Mouse (Mus musculus) CH12.LX (cell line): Measurements from ENCODE around the gene Mgat3. TPM values are rescaled to one million over a fixed set of nuclear protein-coding genes. Genes with fewer than 3 reads are reported as not detected.

Experiments used
- DNase-seq: peaks from one replicate; pipeline ENCODE4 v3.0.0-alpha.2; 2013; ENCODE audit errors: extremely low read depth
- H3K27ac ChIP-seq: 2 replicates; pipeline ENCODE4 v1.5.1; 2012; ENCODE audit warnings: low read depth, mild to moderate bottlenecking, control low read depth, moderate library complexity; ENCODE audit not compliant: insufficient read depth
- H3K27me3 ChIP-seq: replicated peaks from 2 replicates; pipeline ENCODE3; 2012; ENCODE audit warnings: inconsistent platforms
- H3K36me3 ChIP-seq, 2 experiments: replicated peaks in 1 of 2; 2 replicates each; pipeline versions ENCODE3 to v1.6.1; 2012; ENCODE audit warnings: inconsistent platforms in 1 of 2, low read length in 1 of 2, mild to moderate bottlenecking in 1 of 2, mixed read lengths in 1 of 2, moderate library complexity in 1 of 2; ENCODE audit not compliant: control insufficient read depth in 1 of 2, insufficient read depth in 1 of 2
- H3K4me1 ChIP-seq, 2 experiments: 2 replicates each; pipeline ENCODE4 v1.6.1; 2012; ENCODE audit warnings: inconsistent platforms in 1 of 2, moderate library complexity in 1 of 2; ENCODE audit not compliant: insufficient read depth in 2 of 2, control insufficient read depth in 1 of 2
- H3K4me2 ChIP-seq: 2 replicates; pipeline ENCODE4 v1.6.1; 2012; ENCODE audit warnings: low read depth, mild to moderate bottlenecking, control low read depth; ENCODE audit not compliant: poor library complexity, insufficient read depth, severe bottlenecking
- H3K4me3 ChIP-seq, 3 experiments: fragments of 150-350 bp in 1 of 3; sonication (generic) in 1 of 3; replicated peaks in 1 of 3; 2 replicates each; pipeline versions ENCODE3 to v1.5.1; 2011 to 2012; ENCODE audit warnings: low read depth in 2 of 3, low read length in 2 of 3, mild to moderate bottlenecking in 2 of 3, moderate library complexity in 2 of 3, control low read depth in 1 of 3, improper control_type of control experiment in 1 of 3, inconsistent platforms in 1 of 3, mixed read lengths in 1 of 3; ENCODE audit not compliant: poor library complexity in 1 of 3
- H3K79me2 ChIP-seq: replicated peaks from 2 replicates; pipeline ENCODE4 v1.6.1; 2012; ENCODE audit warnings: mild to moderate bottlenecking, moderate library complexity; ENCODE audit not compliant: control insufficient read depth, poor library complexity, insufficient read depth, severe bottlenecking; ENCODE audit errors: extremely low read depth
- H3K9ac ChIP-seq: 2 replicates; pipeline ENCODE4 v1.6.1; 2012; ENCODE audit warnings: low read depth, mild to moderate bottlenecking, control low read depth, moderate library complexity; ENCODE audit not compliant: insufficient read depth
- H3K9me3 ChIP-seq: replicated peaks from 2 replicates; pipeline ENCODE3; 2012; ENCODE audit warnings: low read length, inconsistent platforms, mixed read lengths
- CHD1 ChIP-seq: IDR thresholded peaks from 2 replicates; pipeline ENCODE4 v1.6.1; 2012; ENCODE audit warnings: low read depth, low read length, improper control_type of control experiment, inconsistent platforms
- CTCF ChIP-seq, 2 experiments: IDR thresholded peaks in 1 of 2; conservative IDR thresholded peaks in 1 of 2; 2 replicates each; pipeline ENCODE4 v1.5.1; 2011 to 2012; ENCODE audit warnings: low read depth in 2 of 2, low read length in 2 of 2, improper control_type of control experiment in 1 of 2, inconsistent platforms in 1 of 2, mild to moderate bottlenecking in 1 of 2, moderate library complexity in 1 of 2
- E2F4 ChIP-seq: IDR thresholded peaks from 2 replicates; pipeline ENCODE4 v1.6.1; 2011; ENCODE audit warnings: low read depth, low read length, improper control_type of control experiment; ENCODE audit not compliant: insufficient replicate concordance
- EP300 ChIP-seq: IDR thresholded peaks from 2 replicates; pipeline ENCODE4 v1.6.1; 2011; ENCODE audit warnings: low read length, improper control_type of control experiment
- GABPA ChIP-seq: IDR thresholded peaks from 2 replicates; pipeline ENCODE4 v1.6.1; 2012; ENCODE audit warnings: low read depth, low read length, improper control_type of control experiment, inconsistent platforms; ENCODE audit not compliant: insufficient replicate concordance
- HCFC1 ChIP-seq: IDR thresholded peaks from 2 replicates; pipeline ENCODE4 v1.6.1; 2012; ENCODE audit warnings: low read depth, mild to moderate bottlenecking, inconsistent platforms, low read length, improper control_type of control experiment
- IRF4 ChIP-seq: IDR thresholded peaks from 2 replicates; pipeline ENCODE4 v1.6.1; 2014; ENCODE audit warnings: low read depth, mild to moderate bottlenecking, inconsistent platforms, low read length, improper control_type of control experiment
- MAX ChIP-seq: IDR thresholded peaks from 2 replicates; pipeline ENCODE4 v1.6.1; 2011; ENCODE audit warnings: low read length, improper control_type of control experiment
- MXI1 ChIP-seq: IDR thresholded peaks from 2 replicates; pipeline ENCODE4 v1.6.1; 2011; ENCODE audit warnings: mild to moderate bottlenecking, low read depth, low read length, improper control_type of control experiment
- MYC ChIP-seq: IDR thresholded peaks from 2 replicates; pipeline ENCODE4 v1.6.1; 2011; ENCODE audit warnings: low read depth, mild to moderate bottlenecking, improper control_type of control experiment, low read length
- NELFE ChIP-seq: IDR thresholded peaks from 2 replicates; pipeline ENCODE4 v1.6.1; 2011; ENCODE audit warnings: low read depth, low read length, improper control_type of control experiment
- POLR2A ChIP-seq: IDR thresholded peaks from 2 replicates; pipeline ENCODE4 v1.6.1; 2011; ENCODE audit warnings: low read depth, mild to moderate bottlenecking, improper control_type of control experiment, low read length
- POLR2AphosphoS2 ChIP-seq: IDR thresholded peaks from 2 replicates; pipeline ENCODE4 v1.6.1; 2011; ENCODE audit warnings: low read depth, low read length, improper control_type of control experiment
- RAD21 ChIP-seq: IDR thresholded peaks from 2 replicates; pipeline ENCODE4 v1.6.1; 2011; ENCODE audit warnings: low read depth, mild to moderate bottlenecking, low read length, improper control_type of control experiment, moderate library complexity
- RCOR1 ChIP-seq: conservative IDR thresholded peaks from 2 replicates; pipeline ENCODE4 v1.6.1; 2012; ENCODE audit warnings: low read depth, mild to moderate bottlenecking, inconsistent platforms, low read length, improper control_type of control experiment
- TBP ChIP-seq: conservative IDR thresholded peaks from 2 replicates; pipeline ENCODE4 v1.6.1; 2011; ENCODE audit warnings: low read depth, low read length, improper control_type of control experiment
- UBTF ChIP-seq: IDR thresholded peaks from 2 replicates; pipeline ENCODE4 v1.6.1; 2012; ENCODE audit warnings: low read depth, mild to moderate bottlenecking, inconsistent platforms, low read length, improper control_type of control experiment, moderate library complexity
- USF2 ChIP-seq: conservative IDR thresholded peaks from 2 replicates; pipeline ENCODE4 v1.6.1; 2011; ENCODE audit warnings: low read depth, low read length, improper control_type of control experiment
- ZKSCAN1 ChIP-seq: IDR thresholded peaks from 2 replicates; pipeline ENCODE4 v1.6.1; 2012; ENCODE audit warnings: low read depth, inconsistent platforms, low read length, improper control_type of control experiment, borderline replicate concordance
- ZNF384 ChIP-seq: IDR thresholded peaks from 2 replicates; pipeline ENCODE4 v1.6.1; 2012; ENCODE audit warnings: low read depth, low read length, improper control_type of control experiment, inconsistent platforms
- dilution Hi-C: fragments of 300-500 bp; cut with MboI; formaldehyde crosslinking; loops from 2 replicates; pipeline ENCODE4 v1.14.3; 2020; ENCODE audit warnings: low sequenced_read_pairs; ENCODE audit not compliant: extremely low pct_unique_long_range_greater_than_20kb, extremely low pct_ligation_motif_present
- in situ Hi-C: fragments of 300-500 bp; cut with MboI; formaldehyde crosslinking; loops from 3 replicates; pipeline ENCODE4 v1.14.3; 2019; ENCODE audit warnings: low sequenced_read_pairs, low pct_ligation_motif_present, low pct_unique_long_range_greater_than_20kb, mixed read lengths
- polyA plus RNA-seq: library from polyadenylated mRNA; unstranded; fragments of >175 nt; gene quantifications from 2 replicates; pipeline ENCODE4 v1.2.1, GENCODE M21; 2012; ENCODE audit warnings: low read depth; ENCODE audit not compliant: insufficient read length
- total RNA-seq, 2 experiments: library from RNA; depleted of rRNA; stranded (reverse); fragments of 300-350 nt in 1 of 2; fragments of >200 nt in 1 of 2; gene quantifications; 2 replicates each; pipeline ENCODE4 v1.2.3; 2012 to 2014

Mgat3 gene
- total and polyA plus RNA-seq, 3 experiments, result 0.09 to 0.36 (median 0.21) TPM

GRCm38 (mm10) chr15:80216480-80216820 lies 42.9 kb downstream of the Mgat3 start:
- TF ChIP-seq TBP (0 out of 2 replicates have a peak, but pooled peaks have one; percentile 23), ZNF384 (no peak), MYC (no peak), CTCF (conservative IDR thresholded peaks at IDR 0.05 in 1 of 2, IDR thresholded peaks at IDR 0.05 in 1 of 2; ENCODE audit: low read depth in 2 of 2, low read length in 2 of 2) (peak in 1 of 2 experiments; percentile 1; a peak in 1 of 4 replicates)
- peaks cover 23% of the 10 kb centered on the region for H3K27me3 ChIP-seq
- H3K4me2 ChIP-seq, result no peak overlapping the region
- no peak for DNase-seq
- in situ Hi-C loops, result loop anchor here (5.0 kb wide), 1 partner anchor 41 kb away; the partner anchor contains the start of gene Atf4
- peaks cover 10 to 34% of the 10 kb centered on the region in 2 experiments for H3K4me1 ChIP-seq
- no peak overlapping the region for H3K9ac ChIP-seq
- no peaks in the 10 kb centered on the region for H3K79me2 ChIP-seq
- no peaks in the 10 kb centered on the region for H3K9me3 ChIP-seq
- H3K27ac ChIP-seq, result no peak overlapping the region
- H3K36me3 ChIP-seq, result peaks cover 0 to 1% of the 10 kb centered on the region in 2 experiments
- dilution Hi-C loops, result no loop called here
- no peak overlapping the region for H3K4me3 ChIP-seq

- Histone ChIP-seq H3K9me3 (no peaks in the 10 kb centered on the region), H3K79me2 (no peaks in the 10 kb centered on the region), H3K4me3 (no peak overlapping the region), H3K36me3 (peaks cover 0 to 1% of the 10 kb centered on the region in 2 experiments), H3K4me2 (no peak overlapping the region), H3K27ac (no peak overlapping the region), H3K27me3 (peaks cover 23% of the 10 kb centered on the region), H3K9ac (no peak overlapping the region), H3K4me1 (peaks cover 10 to 34% of the 10 kb centered on the region in 2 experiments)
- in situ Hi-C loops (loop anchor here (5.0 kb wide), 1 partner anchor 40 kb away; the partner anchor contains the start of gene Atf4), dilution Hi-C loops (no loop called here)
- no peak for DNase-seq
- TF ChIP-seq GABPA (no peak), NELFE (no peak), MAX (no peak), MYC (no peak), ZKSCAN1 (no peak), RAD21 (no peak), MXI1 (no peak), EP300 (no peak), HCFC1 (no peak), UBTF (no peak), IRF4 (no peak), POLR2AphosphoS2 (no peak), CHD1 (no peak), ZNF384 (no peak), TBP (no peak), POLR2A (no peak), E2F4 (no peak), USF2 (no peak), RCOR1 (no peak), CTCF (conservative IDR thresholded peaks at IDR 0.05 in 1 of 2, IDR thresholded peaks at IDR 0.05 in 1 of 2; ENCODE audit: low read depth in 2 of 2, low read length in 2 of 2) (no peak)
These were observed 44.0 kb downstream of the Mgat3 start for GRCm38 (mm10) chr15:80217476-80217875.
